Mouse (Mus musculus): Measurements from ENCODE around the gene Btf3.

DNA sequence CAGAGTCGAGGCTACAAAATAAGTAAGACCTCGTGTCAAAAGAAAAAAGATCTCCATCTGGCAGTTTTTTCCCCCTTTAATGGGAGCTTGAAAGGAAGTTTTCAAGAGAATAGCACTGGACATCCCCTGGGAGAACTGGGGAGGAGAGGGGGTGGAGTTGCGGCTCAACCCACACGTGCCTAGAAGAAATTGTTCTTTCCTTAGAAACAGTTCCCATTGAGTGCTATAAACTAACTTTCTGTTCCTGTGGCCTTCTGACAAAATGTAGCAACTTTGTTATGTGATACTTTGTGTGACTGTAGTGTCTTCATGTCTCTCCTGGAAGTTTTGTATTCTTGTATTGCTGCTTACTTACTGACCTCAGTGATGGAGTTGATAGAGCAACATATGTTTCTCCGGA, 52.7 kb downstream of the Btf3 start:
- TF ChIP-seq CTCF (IDR thresholded peaks at IDR 0.05; ENCODE audit: control insufficient read depth, insufficient read depth, insufficient read length), result no peak
- TF ChIP-seq MAX (IDR thresholded peaks at IDR 0.05), result no peak
- no peak for TF ChIP-seq USF1 (IDR thresholded peaks at IDR 0.05; ENCODE audit: low read depth)
